Mouse (Mus musculus) heart, adult 18-20 months (tissue): ENCODE data around the gene Txnrd1. TPM values are rescaled to one million over a fixed set of nuclear protein-coding genes. Genes with fewer than 3 reads are reported as not detected.

Experiments used
- DNase-seq, 2 experiments: peaks; one replicate each; pipeline ENCODE4 v3.0.0; 2021 to 2022; ENCODE audit warnings: mixed read lengths in 1 of 2
- long read RNA-seq, 2 experiments: library from polyadenylated mRNA; stranded (forward); transcript quantifications; one replicate each; pipeline ENCODE4 v2.0.0; 2021
- total RNA-seq, 2 experiments: library from RNA; stranded (reverse); gene quantifications; 2 replicates each; pipeline ENCODE4 v1.2.3; 2021

Gene Txnrd1
- total RNA-seq = 10 to 100 TPM; 52.4 to 56.4 TPM
- long read RNA-seq, experiment 1, transcript Txnrd1-208 (15 exons, 2,297 nt) = major isoform, 65 of 88 reads
- long read RNA-seq, experiment 1, transcript Txnrd1-201 (14 exons, 3,325 nt) = minor isoform, 8 of 88 reads
- long read RNA-seq, experiment 1, partial matches to known transcripts = 4 of 88 reads
- long read RNA-seq, experiment 1, other reads (novel, unspliced or antisense) = 7 of 88 reads
- long read RNA-seq, experiment 2, transcript Txnrd1-201 (14 exons, 3,325 nt) = minor isoform, 9 of 32 reads
- long read RNA-seq, experiment 2, transcript Txnrd1-208 (15 exons, 2,297 nt) = major isoform, 21 of 32 reads
- long read RNA-seq, experiment 2, partial matches to known transcripts = 0 of 32 reads
- long read RNA-seq, experiment 2, other reads (novel, unspliced or antisense) = 2 of 32 reads

DNA sequence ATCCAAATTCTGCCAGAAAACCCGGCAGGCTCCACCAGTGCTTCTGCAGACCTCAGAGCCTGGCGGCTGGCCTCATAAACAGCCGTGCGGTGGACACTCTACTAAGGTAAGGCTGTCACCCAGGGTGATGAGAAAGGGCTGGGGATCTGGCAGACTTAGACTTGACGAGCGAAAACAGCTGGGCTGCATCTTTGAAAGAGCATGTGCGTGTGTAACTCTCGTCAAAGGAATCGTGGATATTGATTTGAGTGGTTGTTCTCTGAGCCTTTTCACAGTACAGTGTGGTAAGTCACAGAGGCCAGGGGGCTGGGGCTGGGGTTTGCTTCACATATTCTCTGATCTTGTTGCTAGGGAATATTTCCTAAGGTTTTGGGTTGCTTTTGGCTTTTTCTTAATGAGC, at the start of gene Txnrd1:
Gene Txnrd1, plus strand, starts transcription at position 26 of the 400 bp plus-strand sequence.
- no peak for DNase-seq

DNA sequence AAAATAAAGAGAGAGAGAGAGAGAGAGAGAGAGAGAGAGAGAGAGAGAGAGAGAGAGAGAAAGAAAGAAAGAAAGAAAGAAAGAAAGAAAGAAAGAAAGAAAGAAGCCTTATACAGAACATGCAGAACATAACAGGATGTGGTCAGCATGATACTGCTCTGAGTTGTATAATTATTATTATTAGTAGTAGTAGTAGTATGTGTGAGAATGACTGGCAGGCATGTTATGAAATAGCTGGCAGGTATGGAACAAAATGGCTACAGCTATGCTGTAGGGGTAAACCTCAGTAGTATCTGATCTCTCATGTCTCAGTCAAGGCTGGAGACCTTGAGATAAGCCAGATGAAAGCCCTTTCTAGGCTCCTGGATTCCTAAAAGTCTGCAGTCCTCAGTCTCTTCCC, 44.6 kb upstream of the Txnrd1 start:
- no peak for DNase-seq

DNA sequence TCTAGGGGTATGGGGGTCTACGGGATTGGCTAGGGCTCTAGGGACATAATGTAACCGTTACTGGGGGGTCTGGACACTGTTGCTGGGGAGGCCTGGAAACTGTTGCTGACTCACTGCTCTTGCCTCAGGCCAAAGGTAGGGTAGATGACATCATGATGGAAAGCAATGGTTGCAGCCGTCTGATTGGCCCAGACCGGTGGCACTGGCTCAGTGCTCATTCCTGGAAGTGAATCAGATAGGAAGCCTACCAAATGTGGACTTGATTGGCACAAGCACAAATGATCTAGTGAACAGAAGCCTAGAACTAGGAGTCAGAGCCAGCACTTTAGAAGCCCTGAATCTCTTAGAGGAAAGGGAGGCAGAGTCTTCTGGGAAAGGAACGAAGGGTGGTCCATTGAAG, 43.2 kb upstream of the Txnrd1 start:
- no peak for DNase-seq

DNA sequence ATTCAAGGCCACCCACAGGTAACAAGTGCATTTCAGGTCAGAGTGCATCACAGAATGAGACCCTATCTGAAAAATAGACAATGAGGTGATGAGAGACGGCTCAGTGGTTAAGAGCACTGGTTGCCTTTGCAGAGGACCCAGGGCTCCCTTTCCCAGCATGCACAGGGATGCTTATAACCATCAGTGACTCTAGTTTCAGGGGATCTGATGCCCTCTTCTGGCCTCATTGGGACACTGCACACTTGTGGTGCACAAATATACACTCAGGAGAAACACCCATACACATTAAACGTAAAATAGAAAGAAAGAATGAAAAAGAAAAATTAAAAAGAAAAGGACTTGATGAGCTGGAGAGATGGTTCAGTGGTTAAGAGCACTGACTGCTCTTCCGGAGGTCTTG, 42.0 kb upstream of the Txnrd1 start:
- no peak for DNase-seq

DNA sequence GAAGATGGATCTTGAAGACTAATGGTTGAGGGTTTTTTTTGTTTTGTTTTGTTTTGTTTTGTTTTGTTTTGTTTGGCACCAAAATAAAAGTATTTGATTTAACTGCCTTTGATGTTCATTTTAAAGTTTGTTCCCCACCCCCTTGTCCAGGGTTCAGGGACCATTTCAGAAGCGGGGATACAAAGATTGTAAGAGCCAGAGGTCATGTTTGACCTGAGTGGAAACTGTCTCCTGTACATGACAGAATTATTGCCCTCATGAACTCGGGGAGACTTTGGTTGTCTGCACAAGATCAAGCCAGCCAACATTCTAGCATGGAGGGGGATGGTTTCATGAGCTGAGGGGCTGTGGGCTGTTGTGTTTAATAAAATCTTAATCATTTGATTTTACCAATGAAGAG, 41.4 kb upstream of the Txnrd1 start:
- DNase-seq = no peak

DNA sequence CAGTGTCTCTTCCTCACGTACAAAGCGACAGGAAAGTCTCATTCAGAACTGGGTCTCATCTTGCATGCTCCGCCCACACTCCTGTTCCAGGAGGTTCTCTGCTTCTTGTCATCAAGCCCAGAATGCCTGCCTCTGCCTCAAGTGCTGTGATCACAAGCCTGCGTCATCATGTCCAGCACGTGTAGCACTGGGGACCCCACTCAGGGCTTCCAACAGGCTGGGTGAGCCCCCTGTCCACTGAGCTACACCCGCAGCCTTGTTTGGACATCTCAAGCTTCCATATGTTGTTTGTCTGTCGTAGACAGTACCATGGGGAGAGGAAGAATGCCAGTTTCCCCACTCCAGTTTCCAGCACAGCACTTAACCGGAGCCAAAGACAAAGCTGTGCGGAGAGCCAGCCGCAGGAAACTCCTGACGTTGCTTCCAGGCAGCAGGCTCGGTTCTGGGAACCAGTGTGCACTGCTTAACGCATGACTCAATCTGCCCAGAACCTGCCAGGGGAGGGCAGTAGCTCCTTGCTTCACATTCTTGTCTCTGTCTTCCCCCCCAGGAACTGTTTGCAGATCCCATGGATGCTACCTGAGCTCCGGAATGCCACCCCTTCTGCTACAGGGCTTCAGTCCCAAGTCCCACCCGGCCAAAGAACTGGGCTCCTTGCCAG, 38.5 kb upstream of the Txnrd1 start:
- peak; percentile 66 to 73 for DNase-seq

DNA sequence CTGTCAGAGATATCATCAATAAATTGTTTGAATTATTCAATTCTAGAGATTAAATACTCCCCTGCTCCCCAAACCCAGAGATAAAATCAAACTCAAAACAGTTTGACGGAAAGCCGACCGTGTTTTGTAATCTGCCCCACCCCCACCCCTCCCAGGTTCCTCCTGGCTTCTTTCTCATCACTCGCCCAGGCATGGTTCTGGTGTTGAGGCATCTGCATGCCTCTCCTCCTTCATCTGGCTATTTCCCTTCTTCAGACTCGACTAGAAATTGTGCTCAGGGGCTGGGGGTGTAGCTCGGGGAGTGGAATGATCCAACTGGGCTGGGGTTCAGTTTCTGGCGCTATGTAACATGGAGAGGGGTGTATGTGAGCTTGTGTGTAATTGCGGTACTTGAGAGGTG, 38.0 kb upstream of the Txnrd1 start:
- peak in 1 of 2 experiments; percentile 10 for DNase-seq

DNA sequence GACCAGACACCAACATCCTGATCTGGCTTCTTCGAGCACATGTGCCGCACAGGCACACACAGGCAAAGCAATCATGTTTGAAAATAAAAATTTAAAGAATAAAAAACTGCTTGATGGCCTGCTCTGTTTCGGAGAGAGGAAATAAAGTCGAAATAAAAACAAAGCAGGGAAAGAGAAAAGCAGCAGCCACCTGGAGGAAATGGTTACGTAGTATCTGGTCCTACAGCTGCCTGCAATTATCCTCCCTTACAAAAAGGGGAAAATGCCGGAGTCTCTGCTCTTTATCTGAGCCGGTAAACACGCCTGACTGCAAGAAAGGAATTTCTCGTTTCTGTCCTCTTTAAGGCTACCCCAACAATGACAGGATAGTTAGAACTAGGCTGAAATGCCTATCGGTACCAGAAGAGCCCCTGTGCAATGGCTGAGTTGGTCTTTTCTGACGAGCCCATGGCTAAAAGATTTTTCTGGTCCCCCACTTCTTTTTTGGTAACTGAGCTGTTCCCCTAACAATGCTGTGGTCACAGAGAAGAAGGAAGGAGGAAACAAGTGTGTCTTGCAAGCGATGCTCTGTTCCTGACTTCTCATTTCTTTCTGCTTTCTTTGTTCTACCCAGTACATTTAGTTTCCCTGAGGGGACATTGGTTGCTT, 37.2 kb upstream of the Txnrd1 start:
- no peak for DNase-seq

DNA sequence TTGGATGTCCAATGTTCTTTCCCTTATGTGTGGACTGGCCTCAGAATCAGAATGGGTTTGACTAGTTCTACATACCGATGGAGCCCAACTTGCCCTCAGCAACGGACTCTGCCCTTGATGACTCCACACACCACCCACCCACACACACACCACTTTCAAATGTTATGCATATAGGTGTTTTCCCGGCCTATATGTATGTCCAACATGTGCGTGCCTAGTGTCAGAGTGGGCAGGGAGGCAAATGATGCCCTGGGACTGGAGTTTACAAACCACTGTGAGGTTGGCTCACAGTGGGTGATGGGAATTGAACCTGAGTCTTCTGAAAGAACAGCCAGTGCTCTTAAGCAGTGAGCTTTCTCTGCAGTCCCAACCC, 36.6 kb upstream of the Txnrd1 start:
- DNase-seq = no peak

DNA sequence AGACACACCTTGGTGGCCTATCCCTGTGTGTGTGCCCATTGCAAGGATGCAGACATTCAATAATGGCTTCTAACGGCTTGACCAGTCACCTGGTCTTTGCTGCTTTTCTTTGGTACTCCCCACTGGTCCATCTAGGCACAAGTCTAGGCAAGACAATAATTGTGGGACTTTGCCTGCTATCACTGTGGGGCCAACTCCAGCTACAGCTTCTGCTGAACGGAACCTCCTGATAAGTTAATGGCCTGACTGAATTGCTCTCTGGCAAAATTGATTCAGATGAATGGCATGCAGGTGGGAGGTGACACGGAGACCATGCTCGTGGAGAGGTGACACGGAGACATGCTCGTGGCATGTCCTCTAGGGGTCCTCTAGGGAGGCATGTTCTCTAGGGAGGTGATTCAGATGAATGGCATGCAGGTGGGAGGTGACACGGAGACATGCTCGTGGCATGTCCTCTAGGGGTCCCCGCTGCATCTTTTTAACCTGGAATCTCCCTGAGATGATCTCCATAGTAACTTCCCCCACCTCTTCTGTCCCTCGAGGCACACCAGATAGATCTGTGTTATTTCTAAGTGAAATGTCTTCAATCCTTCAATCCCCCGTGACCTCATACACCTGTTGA, 35.3 kb upstream of the Txnrd1 start:
- no peak for DNase-seq

DNA sequence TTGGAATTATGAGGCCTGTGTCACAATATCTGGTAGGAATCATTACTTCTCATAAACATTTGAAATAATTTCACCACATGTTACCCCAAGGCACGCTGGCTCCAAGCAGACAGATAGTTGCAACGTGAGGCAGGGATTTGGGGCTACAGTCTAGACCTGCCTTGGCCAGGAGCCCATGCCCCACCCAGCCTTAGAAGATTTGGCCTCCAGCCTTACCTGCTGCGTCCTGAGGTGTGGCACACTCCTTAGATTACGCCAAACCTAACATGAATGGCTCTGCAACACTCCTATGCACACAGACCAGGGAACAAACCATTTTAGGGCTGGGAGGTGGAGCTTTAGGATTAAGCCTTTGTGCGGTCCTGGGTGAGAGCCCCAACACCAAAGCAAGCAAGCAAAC, 33.7 kb upstream of the Txnrd1 start:
- no peak for DNase-seq

DNA sequence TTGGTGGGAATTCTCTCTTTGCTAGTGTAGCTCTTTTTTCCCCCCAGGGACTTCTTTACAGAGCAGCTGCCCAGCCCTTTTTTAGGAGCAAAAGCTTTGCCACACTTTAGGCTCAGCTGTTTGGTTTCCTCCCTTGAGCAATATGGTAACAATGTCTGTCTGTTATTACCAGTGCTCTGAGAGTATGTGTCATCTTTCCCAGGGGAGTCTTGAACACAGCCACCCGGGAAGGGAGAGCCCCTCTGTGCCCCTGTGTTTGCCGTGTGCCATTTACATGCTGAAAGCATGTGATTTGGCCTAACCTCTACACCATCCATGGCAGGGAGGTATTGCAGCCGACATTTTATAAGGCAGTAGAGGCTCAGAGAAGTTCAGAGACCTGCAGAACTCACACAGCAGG, 29.4 kb upstream of the Txnrd1 start:
- DNase-seq = no peak

DNA sequence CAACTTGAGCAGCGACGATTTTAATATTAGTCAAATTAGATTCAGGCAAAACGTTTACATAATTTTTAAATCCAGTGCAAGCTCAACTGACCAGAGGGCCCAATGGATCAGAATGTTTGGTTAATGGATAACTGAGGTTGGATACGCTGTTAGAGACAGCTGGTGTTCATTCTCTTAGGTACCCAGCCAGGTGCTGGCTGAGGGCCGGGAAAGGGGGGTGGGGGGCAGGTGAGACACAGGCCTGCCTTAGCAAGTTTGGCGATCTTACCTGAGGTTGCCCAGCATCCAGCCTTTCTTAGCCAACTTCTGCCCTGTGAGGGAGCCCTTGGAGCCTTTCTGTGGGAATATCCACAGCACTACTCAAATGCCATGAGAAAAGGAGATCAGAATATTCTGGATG, 28.6 kb upstream of the Txnrd1 start:
- DNase-seq = no peak

DNA sequence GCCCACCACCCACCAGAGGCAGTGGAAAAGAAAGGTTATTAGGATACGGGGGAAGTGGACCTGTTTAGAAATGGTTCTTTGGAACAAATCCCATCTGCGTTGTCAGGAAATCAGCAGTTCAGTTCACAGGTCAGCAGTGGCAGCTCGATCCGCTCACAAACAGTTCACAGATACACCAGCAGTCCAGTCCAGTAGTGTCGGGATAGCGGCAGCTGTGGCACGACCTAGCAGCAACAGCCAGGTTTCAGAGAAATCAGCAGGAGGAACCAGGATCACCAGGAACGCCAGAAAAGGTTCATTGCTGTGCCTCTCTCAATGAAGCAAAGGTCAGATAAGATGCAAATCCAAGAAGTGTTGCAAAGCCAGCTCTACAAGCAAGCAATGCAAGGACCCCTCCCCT, 27.3 kb upstream of the Txnrd1 start:
- DNase-seq = no peak

DNA sequence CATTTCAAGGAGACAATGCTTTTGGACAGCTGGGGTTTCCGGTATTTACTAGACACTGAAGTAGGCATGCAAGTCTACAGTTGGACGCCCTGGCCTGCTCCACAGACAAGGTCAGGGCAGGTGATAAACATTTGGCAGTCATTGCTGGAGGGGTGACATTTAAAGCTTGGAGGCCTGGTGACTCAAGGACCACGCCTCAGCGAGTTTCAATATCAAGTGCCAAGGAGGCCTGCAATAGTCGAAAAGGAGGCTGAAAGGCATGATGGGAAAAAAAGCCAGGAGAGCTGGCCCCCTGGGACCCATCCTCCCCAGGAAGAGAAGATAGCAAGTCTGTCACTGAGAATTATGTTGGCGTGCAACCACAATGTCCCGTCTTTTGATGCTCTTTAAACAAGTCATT, 26.5 kb upstream of the Txnrd1 start:
- DNase-seq = peak; percentile 35 to 41

DNA sequence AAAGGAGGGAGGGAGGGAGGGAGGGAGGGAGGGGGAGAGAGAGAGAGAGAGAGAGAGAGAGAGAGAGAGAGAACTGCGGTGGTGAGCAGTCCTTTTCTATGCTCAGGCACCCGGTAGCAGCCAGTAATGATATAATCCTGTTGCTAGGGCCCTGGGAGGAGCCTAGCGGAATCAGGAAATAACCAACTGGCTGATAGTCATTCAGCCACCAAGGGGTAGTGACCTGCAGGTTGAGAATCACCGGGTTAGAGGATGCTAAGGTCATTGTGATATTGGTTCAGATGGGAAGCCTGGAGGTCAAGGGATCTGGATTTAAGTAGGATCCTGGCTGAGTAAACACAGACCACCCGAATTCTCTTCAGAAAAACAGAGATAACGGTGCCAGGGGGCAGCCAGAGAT, 25.6 kb upstream of the Txnrd1 start:
- DNase-seq = no peak

DNA sequence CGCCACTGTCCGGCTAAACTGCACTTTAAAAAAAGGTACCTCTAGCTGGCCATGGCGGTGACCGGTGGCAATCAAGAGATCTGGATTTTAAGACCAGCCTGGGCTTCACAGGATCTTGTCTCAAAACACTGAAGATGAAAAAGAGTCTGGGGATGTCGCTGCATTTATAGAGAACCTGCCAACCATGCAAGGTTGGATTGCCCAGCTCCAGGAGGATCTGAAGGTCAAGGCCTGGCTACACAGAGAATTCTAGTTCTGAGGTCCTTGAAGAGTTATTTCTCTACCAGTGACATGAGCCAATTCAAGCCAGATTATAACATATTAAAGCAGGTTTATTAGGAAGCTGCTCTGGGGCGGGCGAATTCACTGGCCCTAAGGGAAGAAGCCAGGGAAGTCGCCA, 24.9 kb upstream of the Txnrd1 start:
- no peak for DNase-seq

DNA sequence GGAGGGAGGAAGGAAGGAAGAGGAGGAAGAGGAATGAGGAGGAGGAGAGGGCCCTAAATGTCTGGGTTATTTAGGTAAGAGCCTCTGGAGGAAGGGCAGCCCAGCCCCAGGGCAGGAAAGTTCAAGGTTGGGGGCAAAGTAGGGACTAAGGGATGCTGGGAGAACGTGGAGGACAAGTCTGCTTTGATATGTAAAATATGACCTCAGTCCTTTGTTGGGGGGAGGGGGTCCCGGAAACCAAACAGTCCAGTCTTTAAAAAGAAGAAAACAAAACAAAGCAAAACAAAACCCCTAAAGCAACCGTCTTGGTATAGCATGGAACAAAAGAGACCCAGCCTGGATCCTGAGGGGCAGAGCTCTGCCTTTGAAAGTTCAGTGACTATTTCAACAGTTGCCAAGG, 24.4 kb upstream of the Txnrd1 start:
- DNase-seq = no peak

DNA sequence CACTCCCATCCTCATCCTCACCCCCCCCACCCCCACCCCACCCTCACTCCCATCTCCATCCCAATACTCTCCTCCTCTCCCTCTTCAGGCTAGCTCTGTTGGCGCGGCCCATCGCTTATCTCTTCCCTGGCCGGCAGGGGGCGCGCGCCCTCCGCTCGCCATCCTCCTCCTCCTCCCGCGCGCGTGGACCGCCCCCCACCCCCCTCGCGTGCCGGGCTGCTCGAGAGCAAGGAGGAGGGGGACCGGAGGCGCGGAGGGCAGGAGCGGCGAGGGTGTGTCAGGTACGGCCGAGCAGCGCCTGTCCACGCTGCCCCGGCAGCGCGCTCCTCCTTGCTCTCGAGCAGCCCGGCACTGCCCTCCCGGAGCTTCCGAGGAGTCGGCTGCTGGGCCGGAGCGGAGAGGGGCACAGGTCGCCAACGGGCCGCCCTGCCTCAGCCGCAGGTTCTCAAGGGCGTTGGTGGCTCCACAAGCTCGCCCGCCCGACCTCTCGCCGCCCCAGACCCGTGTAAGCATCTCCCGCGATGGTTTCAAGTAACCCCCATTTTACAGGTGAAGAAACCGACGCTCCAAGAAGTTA, 21.8 kb upstream of the Txnrd1 start:
- peak; percentile 62 to 83 for DNase-seq

DNA sequence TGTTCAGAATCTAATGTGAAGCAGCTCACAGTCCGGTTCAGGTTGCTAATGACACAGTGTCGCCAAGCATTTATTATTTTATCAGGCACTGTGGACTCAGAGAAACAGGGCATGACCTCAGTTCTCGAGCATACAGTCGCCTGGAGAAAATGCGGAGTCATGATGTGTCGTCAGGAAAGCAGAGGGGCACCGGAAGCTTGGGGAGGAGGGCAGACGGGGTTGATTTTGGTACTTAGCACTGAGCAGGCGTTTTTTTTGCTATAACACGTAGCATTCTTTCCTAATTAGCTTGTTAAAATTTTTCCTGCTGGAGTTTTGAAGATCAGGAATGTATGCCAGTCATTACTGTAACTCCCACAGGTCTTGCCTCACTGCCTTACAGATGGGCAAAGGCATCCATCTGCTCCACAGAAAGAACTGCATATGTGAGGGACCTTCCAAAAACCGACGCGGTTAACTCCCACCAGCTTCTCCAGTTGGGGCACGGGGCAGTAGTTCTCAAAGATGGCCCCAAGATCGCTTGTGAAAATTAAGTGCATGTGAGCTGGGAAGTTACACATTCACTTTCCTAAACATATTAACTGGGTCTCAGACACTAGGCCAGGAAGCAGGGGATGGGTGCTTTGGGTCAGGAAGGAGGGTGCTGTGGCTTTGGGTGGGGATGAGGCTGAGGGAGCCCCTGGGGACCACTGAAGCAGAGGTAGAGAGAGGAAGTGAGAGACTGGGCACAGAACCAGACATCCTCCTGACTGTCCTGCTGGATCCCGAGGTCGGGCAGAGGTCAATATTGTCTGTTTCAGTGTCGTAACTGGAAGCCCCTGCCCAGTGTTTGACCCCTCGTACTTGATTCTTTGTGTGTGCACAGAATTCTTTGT, 19.4 kb upstream of the Txnrd1 start:
- peak in 1 of 2 experiments; percentile 14 for DNase-seq

DNA sequence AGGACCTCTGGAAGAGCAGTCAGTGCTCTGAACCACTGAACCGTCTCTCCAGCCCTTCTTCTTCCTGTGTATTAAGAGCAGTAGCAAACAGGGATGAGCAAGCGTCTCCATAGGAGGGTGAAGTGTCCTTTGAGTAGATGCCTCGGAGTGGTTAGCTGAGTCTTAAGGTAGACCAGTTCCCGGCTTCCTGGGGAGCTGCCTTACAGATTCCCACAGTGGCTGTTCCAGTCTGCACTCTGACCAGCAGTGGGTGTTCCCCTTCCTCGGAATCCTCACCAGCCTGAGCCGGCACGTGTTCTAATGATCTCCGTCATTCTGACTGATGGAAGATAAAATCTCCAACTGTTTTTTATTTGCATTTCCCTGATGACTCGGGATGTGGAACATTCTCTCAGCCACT, 17.3 kb upstream of the Txnrd1 start:
- no peak for DNase-seq

DNA sequence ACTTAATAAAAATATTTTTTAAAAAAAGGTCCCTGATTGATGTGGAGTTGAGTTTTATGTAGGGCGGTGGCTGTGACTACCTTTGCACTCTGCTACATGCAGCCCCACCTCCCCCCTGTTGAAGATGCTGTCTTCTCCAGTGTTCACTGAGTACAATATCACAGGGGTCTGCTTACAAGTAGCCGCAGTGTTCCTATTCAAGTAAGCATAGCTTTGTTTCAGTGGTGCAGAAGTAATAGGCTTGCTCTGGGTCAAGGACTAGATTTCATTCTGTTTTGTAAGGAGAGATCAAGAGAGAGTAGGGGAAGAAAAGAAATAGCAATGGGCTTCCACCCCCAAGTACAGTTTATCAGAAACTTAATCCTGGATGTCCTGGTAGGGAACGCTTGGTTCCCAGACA, 16.2 kb upstream of the Txnrd1 start:
- no peak for DNase-seq
